Mouse (Mus musculus): ENCODE data around the gene Fam198b. TPM values are rescaled to one million over a fixed set of nuclear protein-coding genes. Genes with fewer than 3 reads are reported as not detected.

Fam198b gene
- total and polyA plus RNA-seq, 3 experiments = 1.5 to 3.1 TPM; not detected in 1

Other genes with a start within 250 kb of the Fam198b start
- gene Rxfp1, start 146.7 kb upstream of the Fam198b start, total RNA-seq (2012; rRNA removed) = not detected in 2 replicates
- not detected for gene Rxfp1, start 146.7 kb upstream of the Fam198b start, polyA plus RNA-seq (2012; ENCODE audit: insufficient read depth in 1 of 2, insufficient read length in 2 of 2, low read depth in 1 of 2, low replicate concordance in 2 of 2, missing spikeins in 1 of 2)
- 0.04 and 0.07 TPM in 2 replicates for gene Tmem144, start 31.8 kb upstream of the Fam198b start, total RNA-seq (2012; rRNA removed)
- gene Tmem144, start 31.8 kb upstream of the Fam198b start, polyA plus RNA-seq (2012; ENCODE audit: insufficient read depth in 1 of 2, insufficient read length in 2 of 2, low read depth in 1 of 2, low replicate concordance in 2 of 2, missing spikeins in 1 of 2) = under 1 TPM in 1 of 2 experiments, not detected in 1; 0.25 TPM

Data from MEL (cell line).